Mouse (Mus musculus): ENCODE measurements around the gene A4gnt. TPM values are rescaled to one million over a fixed set of nuclear protein-coding genes. Genes with fewer than 3 reads are reported as not detected.

A4gnt gene
- not detected for polyA plus RNA-seq (2014; fragmentation: Illumina TruSeq; extraction: RNeasy Lipid Tissue Mini Kit (QIAGEN cat#74804); ENCODE audit: low read depth, low replicate concordance)

GRCm38 (mm10) chr9:99612202-99612601 lies at the start of gene A4gnt:
A4gnt (plus strand) TSS chr9:99612502.

DNA sequence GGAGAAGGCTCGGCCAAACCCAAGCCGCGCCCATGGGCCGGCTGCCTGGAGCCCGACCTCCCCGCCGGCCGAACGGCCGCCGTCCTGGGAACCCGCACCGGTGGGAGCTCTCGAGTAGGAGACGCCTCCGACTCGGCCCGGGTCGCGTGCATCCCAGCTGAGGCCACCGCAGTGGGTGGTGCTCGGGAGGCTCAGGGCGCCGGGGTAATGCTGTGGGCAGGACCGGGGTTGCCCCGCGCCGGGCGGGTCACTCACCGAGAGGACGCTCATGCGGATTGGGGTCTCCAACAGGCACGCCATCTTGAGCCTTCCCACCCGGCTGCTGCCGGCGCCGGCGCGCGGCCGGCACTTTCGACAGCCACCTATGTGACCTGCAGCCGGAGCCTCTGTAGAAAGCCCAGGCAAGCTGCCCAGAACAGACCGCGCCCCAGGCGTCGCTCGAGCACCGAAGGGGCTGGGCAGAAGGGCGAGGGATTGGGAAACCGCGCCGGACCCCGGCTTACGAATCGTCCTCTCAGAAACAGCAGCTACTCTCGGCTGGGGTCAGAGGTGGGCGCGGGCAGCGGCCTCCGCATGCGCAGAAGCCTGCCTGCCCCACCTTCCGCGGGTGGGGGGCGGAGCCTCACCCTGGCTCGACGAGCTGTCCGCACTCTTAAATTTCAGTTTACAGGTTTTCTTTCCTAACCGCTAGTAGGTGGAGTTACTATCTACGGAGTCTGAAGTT lies 43.8 kb upstream of the A4gnt start, which contains the start of gene Armc8:
Gene Armc8, minus strand, starts transcription at position 553 of the 724 bp plus-strand sequence.

DNA sequence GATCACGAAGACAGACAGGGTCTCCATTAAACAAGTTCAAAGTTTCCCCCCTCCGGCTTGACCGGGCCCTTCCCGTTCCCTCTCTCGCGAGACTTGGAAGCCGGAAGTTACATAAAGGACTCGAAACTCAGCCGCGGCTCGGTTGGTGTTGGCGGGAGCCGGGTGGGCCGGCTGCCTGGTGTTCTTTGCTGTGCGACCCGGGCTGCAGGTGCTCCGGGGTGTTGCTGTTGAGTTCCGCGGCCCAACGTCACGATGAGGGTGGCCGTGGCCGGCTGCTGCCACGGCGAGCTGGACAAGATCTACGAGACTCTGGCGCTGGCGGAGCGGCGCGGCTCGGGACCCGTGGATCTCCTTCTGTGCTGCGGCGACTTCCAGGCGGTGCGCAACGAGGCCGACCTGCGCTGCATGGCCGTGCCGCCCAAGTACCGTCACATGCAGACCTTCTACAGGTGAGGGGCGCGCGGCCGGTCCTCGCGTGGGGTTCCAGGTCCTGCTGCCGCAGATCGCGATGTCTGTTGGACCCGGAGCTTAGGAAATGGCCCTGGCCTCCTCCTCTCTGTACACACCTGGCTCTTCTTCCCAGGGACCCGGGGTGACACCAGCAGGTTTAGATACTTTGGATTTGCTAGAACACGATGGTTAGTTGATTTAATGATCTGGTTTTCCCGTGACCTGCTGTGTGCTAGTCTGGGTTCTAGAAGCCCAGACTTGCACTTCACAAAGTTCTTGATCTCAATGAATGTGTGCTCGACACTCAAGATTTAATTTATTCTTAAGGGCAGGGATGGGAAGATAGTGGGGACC lies 36.4 kb upstream of the A4gnt start, which contains the start of gene Dbr1:
Gene Dbr1, plus strand, starts transcription at position 123 of the 804 bp plus-strand sequence.

GRCm38 (mm10) chr9:99629281-99630011 lies 17.1 kb downstream of the A4gnt start, which contains the start of gene Dzip1l:
Dzip1l (plus strand) TSS chr9:99629496.

Other genes with a start within 250 kb of the A4gnt start
- 2.1 TPM for gene Mras, start 175.1 kb upstream of the A4gnt start, polyA plus RNA-seq (2014; fragmentation: Illumina TruSeq; extraction: RNeasy Lipid Tissue Mini Kit (QIAGEN cat#74804); ENCODE audit: low read depth, low replicate concordance)
- not detected for gene Nme9, start 161.0 kb upstream of the A4gnt start, polyA plus RNA-seq (2014; fragmentation: Illumina TruSeq; extraction: RNeasy Lipid Tissue Mini Kit (QIAGEN cat#74804); ENCODE audit: low read depth, low replicate concordance)
- gene Armc8, start 43.6 kb upstream of the A4gnt start, polyA plus RNA-seq (2014; fragmentation: Illumina TruSeq; extraction: RNeasy Lipid Tissue Mini Kit (QIAGEN cat#74804); ENCODE audit: low read depth, low replicate concordance), result 12.1 TPM
- 8.0 TPM for gene Dbr1, start 36.7 kb upstream of the A4gnt start, polyA plus RNA-seq (2014; fragmentation: Illumina TruSeq; extraction: RNeasy Lipid Tissue Mini Kit (QIAGEN cat#74804); ENCODE audit: low read depth, low replicate concordance)
- 0.19 TPM for gene Dzip1l, start 17.0 kb downstream of the A4gnt start, polyA plus RNA-seq (2014; fragmentation: Illumina TruSeq; extraction: RNeasy Lipid Tissue Mini Kit (QIAGEN cat#74804); ENCODE audit: low read depth, low replicate concordance)
- gene Cldn18, start 104.8 kb downstream of the A4gnt start, polyA plus RNA-seq (2014; fragmentation: Illumina TruSeq; extraction: RNeasy Lipid Tissue Mini Kit (QIAGEN cat#74804); ENCODE audit: low read depth, low replicate concordance), result not detected

Measured in liver, adult 10 weeks (tissue).